Mouse (Mus musculus): ENCODE data around the gene Cd59a.

- TF ChIP-seq EP300 (optimal IDR thresholded peaks at IDR 0.05) (no peak), CTCF (IDR thresholded peaks at IDR 0.05; ENCODE audit: low read depth) (no peak)
These were observed 48.4 kb downstream of the Cd59a start for GRCm38 (mm10) chr2:104144004-104144403.

All from stomach, postnatal 0 days (tissue).